Mouse (Mus musculus): ENCODE measurements around the gene Polr1c.

Polr1c gene

GRCm38 (mm10) chr17:46247512-46248188 is at the start of gene Polr1c, which contains the start of gene Yipf3:
TSS of gene Polr1c (minus strand) at chr17:46248054.
TSS of gene Yipf3 (plus strand) at chr17:46248080.
- DNase-seq = peak; percentile 97

GRCm38 (mm10) chr17:46297028-46297363 is 49.1 kb upstream of the Polr1c start:
- no peak for DNase-seq

- DNase-seq = no peak
Observed at GRCm38 (mm10) chr17:46296601-46297000, 48.7 kb upstream of the Polr1c start.

- DNase-seq = peak; percentile 70 to 84
Observed at GRCm38 (mm10) chr17:46287678-46288095, 39.8 kb upstream of the Polr1c start.

- no peak for DNase-seq
Observed at GRCm38 (mm10) chr17:46285407-46285806, 37.6 kb upstream of the Polr1c start.

GRCm38 (mm10) chr17:46284653-46285052 is 36.8 kb upstream of the Polr1c start:
- no peak for DNase-seq

- DNase-seq = no peak
Observed at GRCm38 (mm10) chr17:46283911-46284310, 36.1 kb upstream of the Polr1c start.

GRCm38 (mm10) chr17:46283140-46283539 is 35.3 kb upstream of the Polr1c start:
- DNase-seq = no peak

- peak; percentile 90 to 91 for DNase-seq
Observed at GRCm38 (mm10) chr17:46282483-46283123, 34.7 kb upstream of the Polr1c start, which contains the start of gene Tjap1. TSS of gene Tjap1 (minus strand) at chr17:46283026.

- no peak for DNase-seq
Observed at GRCm38 (mm10) chr17:46278011-46278765, 30.3 kb upstream of the Polr1c start.

GRCm38 (mm10) chr17:46277586-46277985 is 29.7 kb upstream of the Polr1c start:
- DNase-seq = no peak

- no peak for DNase-seq
Observed at GRCm38 (mm10) chr17:46275506-46275905, 27.7 kb upstream of the Polr1c start.

- no peak for DNase-seq
Observed at GRCm38 (mm10) chr17:46275034-46275433, 27.2 kb upstream of the Polr1c start.

- no peak for DNase-seq
Observed at GRCm38 (mm10) chr17:46274465-46274864, 26.6 kb upstream of the Polr1c start.

- no peak for DNase-seq
Observed at GRCm38 (mm10) chr17:46273803-46274236, 26.0 kb upstream of the Polr1c start.

- no peak for DNase-seq
Observed at GRCm38 (mm10) chr17:46272675-46273074, 24.8 kb upstream of the Polr1c start.

- no peak for DNase-seq
Observed at GRCm38 (mm10) chr17:46272058-46272457, 24.2 kb upstream of the Polr1c start.

GRCm38 (mm10) chr17:46269771-46270534 is 22.1 kb upstream of the Polr1c start:
- DNase-seq = peak; percentile 18 to 49

- DNase-seq = no peak
Observed at GRCm38 (mm10) chr17:46268026-46268720, 20.3 kb upstream of the Polr1c start.

GRCm38 (mm10) chr17:46267511-46267910 is 19.7 kb upstream of the Polr1c start:
- DNase-seq = no peak

GRCm38 (mm10) chr17:46266986-46267385 is 19.1 kb upstream of the Polr1c start:
- DNase-seq = no peak

GRCm38 (mm10) chr17:46265918-46266618 is 18.2 kb upstream of the Polr1c start:
- DNase-seq = peak; percentile 85 to 87

Data from lung, postnatal 4 days (tissue).